Mouse (Mus musculus): ENCODE results near the gene Zfp382.
"Not testable (repeated sequence)": the region's sequence is repeated elsewhere in the genome, so short reads cannot be mapped to it uniquely, and the experiment has no call there.

The Zfp382 gene

GRCm38 (mm10) chr7:30147011-30147410 is 25.3 kb downstream of the Zfp382 start:
- DNase-seq (ENCODE audit: low read depth, low spot score): no peak

- no peak for DNase-seq (ENCODE audit: low read depth, low spot score)
Observed at GRCm38 (mm10) chr7:30154040-30154439, 32.3 kb downstream of the Zfp382 start.

GRCm38 (mm10) chr7:30155507-30155906 is 33.8 kb downstream of the Zfp382 start:
- DNase-seq (ENCODE audit: low read depth, low spot score): no peak

- no peak for DNase-seq (ENCODE audit: low read depth, low spot score)
Observed at GRCm38 (mm10) chr7:30163113-30163512, 41.4 kb downstream of the Zfp382 start.

- no peak for DNase-seq (ENCODE audit: low read depth, low spot score)
Observed at GRCm38 (mm10) chr7:30164745-30165144, 43.0 kb downstream of the Zfp382 start.

- no peak for DNase-seq (ENCODE audit: low read depth, low spot score)
Observed at GRCm38 (mm10) chr7:30168914-30169582, 47.3 kb downstream of the Zfp382 start.

- DNase-seq (ENCODE audit: low read depth, low spot score): peak; percentile 93
Observed at GRCm38 (mm10) chr7:30169583-30170282, 48.0 kb downstream of the Zfp382 start, which contains the start of gene Zfp146. Gene Zfp146, minus strand, starts transcription at chr7:30169750.

- DNase-seq (ENCODE audit: low read depth, low spot score): no peak
Observed at GRCm38 (mm10) chr7:30170283-30170951, 48.7 kb downstream of the Zfp382 start.

GRCm38 (mm10) chr7:30176474-30176873 is 54.7 kb downstream of the Zfp382 start:
- peak; percentile 30 for DNase-seq (ENCODE audit: low read depth, low spot score)

- no peak for DNase-seq (ENCODE audit: low read depth, low spot score)
Observed at GRCm38 (mm10) chr7:30178256-30178655, 56.5 kb downstream of the Zfp382 start.

- peak; percentile 79 for DNase-seq (ENCODE audit: low read depth, low spot score)
Observed at GRCm38 (mm10) chr7:30181308-30181707, 59.6 kb downstream of the Zfp382 start.

- DNase-seq (ENCODE audit: low read depth, low spot score): not testable (repeated sequence)
Observed at GRCm38 (mm10) chr7:30181929-30182328, 60.2 kb downstream of the Zfp382 start.

GRCm38 (mm10) chr7:30183189-30183588 is 61.4 kb downstream of the Zfp382 start:
- DNase-seq (ENCODE audit: low read depth, low spot score): not testable (repeated sequence)

GRCm38 (mm10) chr7:30183879-30184289 is 62.1 kb downstream of the Zfp382 start, which contains the start of gene Cox7a1:
Gene Cox7a1, plus strand, starts transcription at chr7:30184144.
- DNase-seq (ENCODE audit: low read depth, low spot score): peak; percentile 84

All from CD4-positive helper T cell, adult 2 months (primary cell).